Mouse (Mus musculus) hematopoietic multipotent progenitor cell, adult 10-12 weeks (in vitro differentiated cells): ENCODE data around the gene Rab15. TPM values are rescaled to one million over a fixed set of nuclear protein-coding genes. Genes with fewer than 3 reads are reported as not detected.

Experiments used
- polyA plus RNA-seq: library from polyadenylated mRNA; stranded (reverse); fragments of >175 nt; gene quantifications from 2 replicates; pipeline ENCODE4 v1.2.3, GENCODE M21; 2012; ENCODE audit warnings: low replicate concordance

Gene Rab15
- 0.50 TPM in 1 of 2 replicates, not detected in the other for polyA plus RNA-seq

GRCm38 (mm10) chr12:76822651-76823041 is at the start of gene Rab15:
Gene Rab15 (minus strand): TSS chr12:76822908.

GRCm38 (mm10) chr12:76795350-76795749 is 27.4 kb downstream of the Rab15 start, which contains the start of gene Gpx2:
Gene Gpx2 (minus strand): TSS chr12:76795554.

GRCm38 (mm10) chr12:76765354-76765851 is 57.3 kb downstream of the Rab15 start, which contains the start of the genes Churc1 and Fntb:
Gene Churc1 (plus strand): TSS chr12:76765538.
Gene Fntb (plus strand): TSS chr12:76765589.

Other genes starting within 250 kb of the Rab15 start
- 5.5 and 80.6 TPM in 2 replicates for gene Sptb, start 112.4 kb downstream of the Rab15 start, polyA plus RNA-seq
- gene Churc1, start 57.4 kb downstream of the Rab15 start, polyA plus RNA-seq: 1.5 and 6.3 TPM in 2 replicates
- 7.4 and 16.7 TPM in 2 replicates for gene Fntb, start 57.3 kb downstream of the Rab15 start, polyA plus RNA-seq
- not detected in 2 replicates for gene Gpx2, start 27.4 kb downstream of the Rab15 start, polyA plus RNA-seq
- 80.7 and 140 TPM in 2 replicates for gene Max, start 139.3 kb upstream of the Rab15 start, polyA plus RNA-seq